Mouse (Mus musculus) kidney, adult 18-20 months (tissue): ENCODE data around the gene Psmd12.
A peak's percentile ranks its signal among the peaks of the same experiment; 100 is the strongest.

ENCODE experiments used
- DNase-seq: peaks from one replicate; pipeline ENCODE4 v3.0.0; 2021

Gene Psmd12

DNA sequence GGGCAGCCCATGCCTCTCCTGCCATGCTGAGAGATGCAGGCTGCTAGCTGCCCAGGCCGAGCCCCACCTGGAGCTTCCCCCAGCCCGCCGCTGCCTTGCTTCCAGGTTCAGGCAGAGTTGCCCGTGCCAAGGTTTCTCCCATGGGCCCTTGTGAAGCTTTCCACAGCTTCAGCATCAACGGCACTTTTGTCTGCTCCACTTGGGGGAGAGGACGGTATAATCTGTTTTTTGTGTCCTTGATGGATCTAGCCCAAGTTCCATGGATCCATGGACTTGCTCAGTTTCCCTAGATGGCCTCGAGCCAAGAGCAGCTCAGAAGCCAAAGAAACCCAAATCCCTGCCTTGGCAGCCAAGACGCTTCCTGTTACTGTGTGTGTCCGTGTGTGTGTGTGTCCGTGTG is 33.8 kb downstream of the Psmd12 start:
- peak; percentile 5 for DNase-seq

DNA sequence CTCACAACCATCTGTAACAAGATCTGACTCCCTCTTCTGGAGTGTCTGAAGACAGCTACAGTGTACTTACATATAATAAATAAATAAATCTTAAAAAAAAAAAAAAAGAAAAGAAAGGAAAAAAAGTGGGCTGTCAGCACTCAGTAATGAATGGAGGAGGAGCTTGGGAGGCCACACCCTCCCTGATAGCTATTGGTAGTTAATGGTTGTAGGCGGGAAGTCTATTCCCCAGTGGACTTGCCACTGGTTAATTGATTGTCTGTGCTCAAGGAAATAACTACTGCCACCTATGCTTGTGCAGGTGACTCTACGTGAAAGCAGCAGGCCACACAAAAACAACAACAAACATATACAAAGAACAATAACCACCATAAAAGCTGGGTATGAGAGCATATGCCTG is 37.1 kb downstream of the Psmd12 start:
- DNase-seq, result no peak

DNA sequence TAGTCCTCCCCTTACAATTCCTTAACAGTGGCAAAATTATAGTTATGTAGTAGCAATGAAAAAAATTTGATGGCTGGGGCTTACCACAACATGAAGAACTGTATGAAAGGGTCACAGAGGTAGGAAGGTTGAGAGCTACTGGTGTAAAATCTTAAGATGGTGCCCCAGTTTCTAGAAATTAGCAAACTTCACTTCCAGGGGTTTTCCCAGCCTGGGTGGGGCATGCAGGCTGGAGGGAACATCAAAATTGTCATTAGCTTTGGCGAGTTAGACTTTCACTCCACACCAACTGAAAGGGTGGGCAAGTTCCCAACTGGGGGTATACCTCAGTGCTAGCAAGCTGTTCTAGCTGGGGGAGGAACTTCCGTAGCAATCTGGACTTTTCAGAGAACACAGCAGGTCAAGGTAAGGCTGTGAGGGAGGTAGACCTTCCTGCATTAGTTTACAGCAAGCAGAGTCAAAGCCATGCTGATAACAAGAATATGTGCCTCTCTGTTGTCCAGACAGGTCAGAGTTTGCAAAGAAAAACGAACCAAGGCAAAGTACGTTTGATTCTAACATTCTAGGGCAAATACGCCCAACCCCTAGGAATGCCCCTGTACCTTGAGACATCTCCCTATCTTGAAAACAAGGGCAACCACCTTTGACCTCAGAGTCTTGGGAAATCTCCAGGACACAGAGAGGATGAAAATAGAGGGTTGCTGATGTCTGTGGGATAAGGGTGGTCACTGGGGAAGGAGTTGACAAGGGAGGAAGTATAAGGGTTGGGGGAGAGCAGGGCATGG is 39.6 kb downstream of the Psmd12 start:
- no peak for DNase-seq

DNA sequence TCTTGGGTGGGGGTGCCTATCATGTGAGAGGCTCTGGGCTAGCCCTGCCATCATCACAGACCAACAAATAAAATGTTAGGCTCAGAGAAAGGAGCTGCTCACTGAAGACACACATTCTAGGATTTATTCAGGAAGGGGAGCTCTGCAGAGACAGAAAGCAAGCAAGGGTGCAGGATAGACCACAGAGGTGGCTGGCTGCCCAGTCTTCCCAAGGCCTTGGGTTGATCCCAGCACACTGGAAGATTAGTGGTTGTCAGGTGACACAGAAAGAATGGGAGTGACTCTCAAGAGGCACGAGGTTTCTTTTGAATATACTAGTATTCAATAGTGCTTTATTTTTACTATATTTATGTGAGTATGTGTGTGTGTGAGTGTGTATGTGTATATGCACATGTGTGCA is 41.9 kb downstream of the Psmd12 start:
- DNase-seq, result no peak

DNA sequence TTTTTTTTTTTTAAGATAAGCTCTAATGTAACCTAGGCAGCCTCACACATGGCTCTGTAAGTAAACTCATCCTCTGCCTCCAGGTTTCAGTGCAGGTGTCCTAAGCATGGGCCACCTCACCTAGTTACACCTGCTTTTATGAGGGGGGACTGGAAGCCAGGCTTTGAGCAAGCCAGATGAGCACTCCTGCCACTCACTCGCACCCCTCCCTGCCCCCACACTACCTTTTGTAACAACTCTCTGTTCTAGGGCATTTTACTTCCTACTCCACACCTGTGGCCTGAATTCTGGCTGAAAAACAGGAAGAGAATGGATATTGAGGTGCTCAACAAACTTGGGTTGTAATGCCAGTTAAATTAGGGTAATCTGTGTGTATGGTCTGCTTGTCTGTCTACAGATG is 45.7 kb downstream of the Psmd12 start:
- no peak for DNase-seq

DNA sequence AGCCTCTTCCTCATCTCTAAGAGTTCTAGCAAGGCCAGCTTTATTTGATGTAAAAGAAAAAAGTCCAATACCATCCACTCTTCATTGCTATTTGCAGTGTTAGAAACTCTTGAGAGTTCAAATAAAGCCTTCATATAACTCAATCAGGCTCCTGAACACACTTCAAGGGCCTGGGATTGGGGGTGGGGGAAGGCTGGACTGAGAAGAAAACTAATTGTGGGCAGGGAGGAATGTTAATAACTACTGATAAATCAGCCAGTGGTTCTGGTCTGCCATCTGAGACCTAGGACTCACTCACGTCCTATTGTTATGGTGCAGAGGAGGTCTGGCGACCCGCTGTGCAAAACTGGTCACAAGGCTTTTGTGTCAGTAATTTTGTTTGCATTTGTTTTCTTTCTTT is 48.3 kb downstream of the Psmd12 start:
- no peak for DNase-seq

DNA sequence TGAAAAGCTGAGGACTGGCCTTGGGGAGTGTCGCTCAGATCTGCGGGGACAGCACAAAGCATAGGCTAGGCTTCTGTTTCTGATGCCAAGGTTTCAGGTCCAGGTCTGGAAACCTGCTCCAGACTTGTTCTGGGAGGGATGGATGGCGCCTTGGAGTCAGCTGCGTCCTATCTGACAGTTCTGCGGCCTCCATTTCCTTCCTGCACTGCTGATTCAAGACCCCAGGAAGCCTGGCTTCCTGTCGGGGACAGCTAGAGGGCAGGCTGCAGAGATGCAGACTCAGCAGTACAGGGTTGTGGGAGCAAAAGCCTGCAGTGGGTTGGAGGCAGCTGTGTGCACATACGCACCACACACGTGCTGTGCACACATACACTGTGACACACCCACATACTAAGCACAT is 50.0 kb downstream of the Psmd12 start:
- DNase-seq, result peak; percentile 32

DNA sequence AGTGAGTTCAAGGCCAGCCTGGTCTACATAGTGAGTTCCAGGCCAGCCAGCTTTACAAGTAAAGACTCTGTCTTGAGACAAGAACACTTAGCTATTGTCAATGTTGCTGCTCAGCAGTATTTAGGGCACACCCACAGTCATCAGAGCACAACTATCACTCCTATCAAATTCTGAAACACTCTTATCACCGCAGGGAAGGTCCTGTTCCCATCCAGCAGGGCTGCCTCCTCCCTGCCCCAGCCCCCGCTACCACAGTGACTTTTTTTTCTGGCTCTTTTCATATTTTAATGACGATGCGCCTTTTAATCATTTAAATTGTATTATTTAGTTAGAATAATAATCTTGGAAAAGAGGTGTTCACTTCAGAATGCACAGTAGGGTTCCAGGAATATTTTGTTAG is 52.2 kb downstream of the Psmd12 start:
- no peak for DNase-seq

DNA sequence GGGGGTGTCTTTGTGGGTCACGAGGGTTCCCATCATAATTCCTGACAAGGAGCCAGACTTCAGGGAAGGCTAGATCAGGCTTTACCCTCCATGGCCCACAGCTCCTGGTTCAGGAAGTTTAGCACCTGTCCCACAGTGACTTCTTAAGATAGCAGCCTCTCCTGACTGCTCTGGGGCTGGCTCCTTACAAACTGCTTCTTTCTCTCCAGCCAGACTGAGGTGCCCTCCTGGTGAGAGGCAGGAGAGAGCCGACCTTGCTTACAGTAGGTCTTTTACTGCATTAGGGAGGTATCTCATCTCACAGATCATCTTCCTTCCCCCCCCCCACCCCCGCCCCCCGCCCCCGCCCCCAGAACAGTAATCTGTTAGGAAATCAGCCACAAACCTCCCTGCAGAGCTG is 53.0 kb downstream of the Psmd12 start:
- no peak for DNase-seq

DNA sequence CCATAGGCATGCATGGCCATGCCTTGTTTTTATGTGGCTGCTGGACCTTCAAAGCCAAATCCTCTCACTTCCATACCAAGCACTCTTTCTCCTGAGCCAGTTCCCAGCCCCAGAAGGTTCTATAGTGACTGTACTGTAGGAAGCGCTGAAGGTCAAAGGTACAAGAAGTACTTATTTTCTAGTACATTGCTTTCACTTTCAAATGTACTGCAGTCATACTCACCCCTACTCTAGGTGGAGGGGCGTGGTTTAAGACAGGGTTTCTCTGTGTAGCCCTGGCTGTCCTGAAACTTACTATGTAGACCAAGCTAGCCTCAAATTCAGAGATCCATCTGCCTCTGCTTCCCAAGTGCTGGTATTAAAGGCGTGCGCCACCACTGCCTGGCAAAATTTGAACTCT is 59.7 kb downstream of the Psmd12 start:
- DNase-seq, result no peak

DNA sequence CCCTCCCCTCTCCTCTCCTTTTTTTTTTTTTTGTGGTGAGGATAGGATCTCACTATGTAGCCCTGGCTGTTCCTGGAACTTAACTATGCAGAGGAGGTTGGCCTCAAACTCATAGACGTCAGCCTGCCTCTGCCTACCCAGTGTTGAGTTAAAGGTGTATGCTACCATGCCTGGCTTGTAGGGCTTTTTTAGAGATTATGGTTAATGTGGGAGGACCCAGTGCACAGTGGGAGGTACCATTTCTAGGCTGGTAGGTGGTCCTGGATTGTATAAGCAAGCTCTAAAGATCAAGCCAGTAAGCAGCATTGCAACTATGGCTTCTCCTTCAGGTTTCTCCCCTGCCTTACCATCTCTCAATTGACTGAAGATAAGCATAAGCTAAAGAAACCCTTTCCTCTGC is 61.1 kb downstream of the Psmd12 start:
- DNase-seq, result no peak

DNA sequence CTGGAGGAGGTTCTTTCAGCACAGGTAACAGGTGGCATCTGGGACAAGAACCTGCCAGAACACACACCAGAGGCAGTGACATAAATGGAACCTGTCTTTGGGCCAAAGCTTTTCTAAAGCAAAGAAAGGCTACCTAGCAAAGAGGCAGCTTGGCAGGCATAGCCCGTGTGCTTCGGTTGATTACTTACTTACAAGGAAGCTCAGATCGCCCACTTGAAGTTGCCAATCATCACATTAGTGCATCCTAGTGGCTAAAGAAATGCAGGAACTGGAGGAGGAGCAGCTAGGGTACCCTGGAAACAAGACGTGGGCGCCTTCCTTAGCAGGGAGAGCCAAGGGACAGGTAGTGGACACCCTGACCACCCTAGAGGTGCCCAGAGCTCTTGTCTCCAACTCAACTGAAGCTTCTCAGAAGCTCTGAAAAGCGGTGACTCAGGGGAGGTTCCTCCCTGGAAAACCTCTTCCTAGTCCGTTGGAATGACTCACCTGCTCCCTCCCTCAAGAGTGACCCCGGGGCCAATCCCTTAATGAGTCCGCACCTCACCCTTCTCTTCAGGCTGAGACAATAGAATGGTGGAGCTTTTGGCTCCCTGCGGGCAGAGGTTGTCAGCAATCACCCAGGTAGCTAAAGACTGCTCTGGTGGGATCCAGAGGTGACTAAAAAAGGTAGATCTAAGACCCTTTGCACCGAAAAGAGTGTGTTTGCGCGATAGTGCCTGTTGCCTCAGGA is 66.6 kb downstream of the Psmd12 start:
- DNase-seq, result peak; percentile 28

DNA sequence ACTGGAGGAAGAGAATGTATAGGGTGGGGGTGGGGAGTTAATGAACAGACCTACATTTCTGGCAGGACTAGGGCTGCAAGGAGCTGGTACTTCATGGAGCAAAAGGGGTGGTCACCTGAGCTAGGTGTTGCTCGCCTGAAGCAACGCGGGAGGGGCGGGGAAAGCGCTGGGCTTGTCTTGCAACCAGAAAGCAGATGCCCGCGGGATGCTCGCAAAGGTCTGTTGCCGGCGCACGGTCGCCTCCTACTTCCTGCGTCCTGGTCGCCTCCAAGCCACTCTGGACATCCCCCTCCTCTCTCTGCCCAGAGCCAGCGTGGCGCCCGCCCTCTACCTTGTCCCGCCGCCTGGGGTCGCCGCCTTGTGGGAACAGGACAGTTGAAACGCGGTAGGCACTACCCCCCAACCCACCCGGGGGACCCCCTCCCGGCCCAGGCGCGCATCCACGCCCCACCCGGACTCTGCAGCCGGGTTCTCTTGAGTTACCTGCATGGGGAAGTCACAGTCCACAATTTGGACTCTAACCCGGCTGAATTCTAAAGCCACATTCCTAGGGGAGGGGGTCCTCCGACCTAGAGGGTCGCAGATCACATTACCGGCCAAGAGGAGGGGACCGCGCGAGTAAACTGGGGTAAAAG is 67.5 kb downstream of the Psmd12 start:
- peak; percentile 38 for DNase-seq

DNA sequence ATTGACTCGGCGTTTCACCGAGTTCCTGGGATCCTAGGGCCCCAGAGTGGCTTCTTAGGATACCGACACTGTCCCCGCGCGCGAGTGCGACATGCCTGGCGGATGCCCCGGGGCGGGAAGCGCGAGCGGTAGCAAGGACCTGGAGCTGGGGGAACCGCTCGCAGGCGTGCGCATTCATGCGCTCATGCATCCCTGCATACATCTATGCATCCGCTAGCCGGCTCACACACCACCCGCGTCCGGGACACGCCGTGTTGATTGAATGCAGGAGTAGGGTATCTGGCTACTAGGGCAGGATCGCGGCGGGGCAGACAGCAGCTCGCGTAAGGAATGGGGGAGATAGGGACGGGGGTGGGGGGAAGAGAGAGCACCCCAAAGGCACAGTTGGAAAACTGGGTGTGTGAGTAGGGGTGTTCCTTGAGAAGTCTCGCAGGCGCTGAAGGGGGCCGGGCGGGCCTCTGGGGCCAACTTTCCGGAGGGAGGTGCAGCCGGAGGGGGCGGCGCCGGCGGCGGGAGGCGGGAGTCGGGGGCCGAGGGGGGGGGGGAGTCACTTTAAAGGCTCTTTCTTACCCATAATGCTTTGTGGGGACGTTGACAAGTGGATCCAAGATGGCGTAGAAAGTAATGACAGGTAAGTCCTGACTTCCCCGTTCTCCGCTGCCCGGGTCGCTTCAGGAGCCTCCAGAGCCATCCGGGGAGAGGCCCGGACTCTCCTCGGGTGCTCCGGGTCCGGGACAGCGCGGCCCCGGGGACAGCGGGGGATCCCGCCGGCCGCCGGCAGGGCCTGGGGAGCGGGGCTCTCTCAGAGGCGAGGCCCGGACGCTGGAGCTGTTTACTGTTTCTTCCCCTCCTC is 68.3 kb downstream of the Psmd12 start, which contains the start of gene Helz:
Gene Helz, plus strand, starts transcription at position 580 of the 853 bp plus-strand sequence.
- peak; percentile 80 for DNase-seq

DNA sequence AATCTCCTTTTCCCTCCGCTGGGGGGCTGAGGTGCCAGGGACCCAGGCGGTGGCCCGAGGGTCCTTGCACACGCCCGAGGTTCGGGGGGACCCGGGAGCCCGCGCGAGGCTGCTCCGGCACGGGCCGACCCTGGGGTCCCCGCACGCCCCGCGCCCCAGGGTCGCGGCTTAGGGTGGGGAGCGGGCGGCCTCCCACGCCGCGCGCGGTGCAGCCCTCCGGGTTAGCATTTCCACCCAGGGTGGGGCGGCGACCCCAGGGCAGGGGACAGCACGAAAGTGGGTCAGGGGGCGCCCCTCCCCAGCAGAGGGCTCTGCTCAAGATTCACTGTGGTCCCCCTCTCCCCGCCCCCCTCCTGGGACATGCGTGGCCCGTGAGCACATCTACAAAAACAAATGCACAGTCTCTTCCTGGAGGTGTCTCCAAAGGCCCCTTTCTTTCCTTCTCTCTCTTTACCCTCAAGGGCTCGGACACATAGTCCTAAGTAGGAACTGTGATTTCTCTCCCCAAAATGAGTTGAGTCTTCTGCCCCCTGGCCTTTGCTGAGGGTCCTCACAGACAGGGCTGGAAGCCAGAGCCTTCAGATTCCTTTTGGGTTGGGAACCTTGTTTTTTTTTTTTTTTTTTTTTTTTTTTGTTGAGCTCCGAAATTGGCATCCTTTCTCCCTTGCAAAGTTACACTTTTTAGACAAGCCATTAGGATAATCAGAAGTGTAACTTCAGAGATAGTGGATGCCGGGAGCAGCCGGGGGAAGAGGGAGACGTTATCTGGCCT is 69.1 kb downstream of the Psmd12 start:
- DNase-seq, result peak; percentile 19
